In genomic region chr7:112222733-112223524, GRCm38 (mm10) we compare ENCODE assay signal across 12 mouse cellular contexts. TPM values are rescaled to one million over a fixed set of nuclear protein-coding genes. Genes with fewer than 3 reads are reported as not detected.
DNase-seq lines count a peak whose midpoint lies in the region; ATAC-seq and TF ChIP-seq lines count a peak whose summit lies in the region.
"Had no signal": no experiment of that assay in that cellular context is flagged by ENCODE, and none has a peak within 500 bp of the region (broad histone marks: within the 10 kb centered on the region; RNA-seq: fewer than 3 reads in every experiment).

No protein-coding gene starts in this region.

- intact Hi-C loops in left cerebral cortex, postnatal 14 days (cut with DNase I): no loop called here

- no peak for ATAC-seq in forebrain, embryonic 16.5 days
- no peak for ATAC-seq in forebrain, embryonic 14.5 days
- ATAC-seq in lung, postnatal 0 days: no peak

- no peaks in the 10 kb centered on the region for H3K9me3 ChIP-seq in forebrain, embryonic 16.5 days (ENCODE audit: control insufficient read depth, low read length)
- no peaks in the 10 kb centered on the region for H3K9me3 ChIP-seq in forebrain, embryonic 14.5 days (replicated peaks; ENCODE audit: control insufficient read depth, low read length)
- H3K9me3 ChIP-seq in lung, postnatal 0 days (ENCODE audit: low read length): no peaks in the 10 kb centered on the region

- WGBS in forebrain, embryonic 16.5 days: 72% methylated on average over 7 of the region's 7 CpGs
- 72% methylated on average over 7 of the region's 7 CpGs for WGBS in forebrain, embryonic 14.5 days
- WGBS in lung, postnatal 0 days: 47% methylated on average over 7 of the region's 7 CpGs

- H3K27ac ChIP-seq in forebrain, embryonic 16.5 days (ENCODE audit: low read length): peak overlapping the region; percentile 58
- H3K27ac ChIP-seq in forebrain, embryonic 14.5 days (ENCODE audit: low read depth, low read length): no peak overlapping the region
- no peak overlapping the region for H3K27ac ChIP-seq in lung, postnatal 0 days (ENCODE audit: low read length)

- DNase-seq in forebrain, embryonic 14.5 days (ENCODE audit: low spot score): no peak
- peak; percentile 32 for DNase-seq in lung, postnatal 0 days (ENCODE audit: low spot score)
- no peak for DNase-seq in lung, adult 18-20 months
- DNase-seq in frontal cortex, postnatal 14 days (ENCODE audit: low spot score in 2 of 2): peak; percentile 48 to 65
- peak; percentile 73 to 88 for DNase-seq in left cerebral cortex, postnatal 14 days (ENCODE audit: low spot score in 2 of 2)
- no peak for DNase-seq in embryo, embryonic 11 days
- DNase-seq in yolk sac, embryonic 10.5 days (ENCODE audit: low spot score): no peak
- DNase-seq: adrenal gland, adult 8-10 months; kidney, adult 18-20 months; lung, embryonic 14.5 days; midbrain, embryonic 14.5 days had no signal

- no peak for TF ChIP-seq EP300 in lung, postnatal 0 days (IDR thresholded peaks at IDR 0.05)

- H3K27me3 ChIP-seq in forebrain, embryonic 16.5 days (replicated peaks; ENCODE audit: control insufficient read depth, insufficient read depth, low read length): peaks cover 16% of the 10 kb centered on the region
- peaks cover 21% of the 10 kb centered on the region for H3K27me3 ChIP-seq in forebrain, embryonic 14.5 days (replicated peaks; ENCODE audit: control insufficient read depth, insufficient read depth, low read length)
- no peaks in the 10 kb centered on the region for H3K27me3 ChIP-seq in lung, postnatal 0 days (replicated peaks; ENCODE audit: insufficient read depth, low read length)

- no peak overlapping the region for H3K9ac ChIP-seq in forebrain, embryonic 16.5 days (replicated peaks; ENCODE audit: low read depth, low read length)
- H3K9ac ChIP-seq in forebrain, embryonic 14.5 days (ENCODE audit: low read length): no peak overlapping the region
- no peak overlapping the region for H3K9ac ChIP-seq in lung, postnatal 0 days (replicated peaks; ENCODE audit: low read depth)
- H3K9ac ChIP-seq: lung, embryonic 14.5 days had no signal

- H3K4me3 ChIP-seq in forebrain, embryonic 16.5 days (replicated peaks; ENCODE audit: low read length): no peak overlapping the region
- no peak overlapping the region for H3K4me3 ChIP-seq in forebrain, embryonic 14.5 days (ENCODE audit: low read depth, low read length)
- H3K4me3 ChIP-seq in lung, postnatal 0 days (ENCODE audit: low read depth, low read length): no peak overlapping the region

- TF ChIP-seq CTCF in lung, postnatal 0 days (IDR thresholded peaks at IDR 0.05): no peak

- no peak overlapping the region for H3K4me2 ChIP-seq in forebrain, embryonic 16.5 days (ENCODE audit: low read length)
- no peak overlapping the region for H3K4me2 ChIP-seq in forebrain, embryonic 14.5 days (ENCODE audit: low read length)
- no peak overlapping the region for H3K4me2 ChIP-seq in lung, postnatal 0 days (replicated peaks; ENCODE audit: low read depth, low read length)
- H3K4me2 ChIP-seq: lung, embryonic 14.5 days had no signal

- no peaks in the 10 kb centered on the region for H3K36me3 ChIP-seq in forebrain, embryonic 16.5 days (ENCODE audit: control insufficient read depth, insufficient read depth)
- no peaks in the 10 kb centered on the region for H3K36me3 ChIP-seq in forebrain, embryonic 14.5 days (ENCODE audit: control insufficient read depth, insufficient read depth, low read length)
- H3K36me3 ChIP-seq in lung, postnatal 0 days (ENCODE audit: insufficient read depth, low read length): no peaks in the 10 kb centered on the region

- H3K4me1 ChIP-seq in forebrain, embryonic 16.5 days (replicated peaks; ENCODE audit: control insufficient read depth, insufficient read depth, low read length): peaks cover 24% of the 10 kb centered on the region
- peaks cover 9% of the 10 kb centered on the region for H3K4me1 ChIP-seq in forebrain, embryonic 14.5 days (ENCODE audit: control insufficient read depth, insufficient read depth, low read length)
- H3K4me1 ChIP-seq in lung, postnatal 0 days (ENCODE audit: insufficient read depth, low read depth, low read length): peaks cover 6% of the 10 kb centered on the region; the same call in 1 of the 2 replicates

RNA-seq across cellular contexts. Expression of gene Mical2, which starts 2.7 kb away (rescaled TPM):
- polyA plus RNA-seq in forebrain, embryonic 16.5 days (2015; fragmentation: Nextera tagmentation; extraction: Ambion mirVana): 10.0 and 11.1 TPM in 2 replicates
- 2.6 and 6.2 TPM in 2 replicates for polyA plus RNA-seq in forebrain, embryonic 14.5 days (2014; fragmentation: Nextera tagmentation; extraction: Ambion mirVana)
- 19.7 and 21.5 TPM in 2 replicates for polyA plus RNA-seq in lung, postnatal 0 days (2015; fragmentation: Nextera tagmentation; extraction: Ambion mirVana)
- total RNA-seq in left cerebral cortex, postnatal 14 days (2021): 100 to 1,000 TPM; 497 to 557 TPM

Comparison
In these comparisons a context has a peak if more than half of its experiments do, and no peak if none do; other contexts are left out.
1. DNase-seq: peak in lung, postnatal 0 days (single experiment), frontal cortex, postnatal 14 days (2 of 2) and left cerebral cortex, postnatal 14 days (2 of 2); none in forebrain, embryonic 14.5 days (single experiment), lung, adult 18-20 months (0 of 2), embryo, embryonic 11 days (single experiment) and yolk sac, embryonic 10.5 days (single experiment).